Mouse (Mus musculus) hindbrain, postnatal 0 days (tissue): ENCODE measurements around the gene Grb10. TPM values are rescaled to one million over a fixed set of nuclear protein-coding genes. Genes with fewer than 3 reads are reported as not detected.
A peak's percentile ranks its signal among the peaks of the same experiment; 100 is the strongest.

ENCODE experiments used
- ATAC-seq: fragments of 200-750 bp; cut with Nextera tagmentation; 2 replicates; pipeline ENCODE4 v1.8.0; 2017; ENCODE audit warnings: mild to moderate bottlenecking, moderate TSS enrichment, moderate library complexity
- DNase-seq: peaks from one replicate; pipeline ENCODE4 v3.0.0-alpha.2; 2015; ENCODE audit warnings: low spot score
- H3K27ac ChIP-seq: fragments of 300-500 bp; sonication (generic); 2 replicates; pipeline ENCODE4 v1.5.1; 2014; ENCODE audit warnings: mild to moderate bottlenecking
- H3K27me3 ChIP-seq: fragments of 300-500 bp; sonication (generic); 2 replicates; pipeline ENCODE4 v1.6.1; 2014; ENCODE audit warnings: low read length, mixed read lengths; ENCODE audit not compliant: insufficient read depth
- H3K36me3 ChIP-seq: fragments of 300-500 bp; sonication (generic); 2 replicates; pipeline ENCODE4 v1.6.1; 2014; ENCODE audit warnings: low read length, mixed read lengths; ENCODE audit not compliant: insufficient read depth
- H3K4me1 ChIP-seq: fragments of 300-500 bp; sonication (generic); 2 replicates; pipeline ENCODE4 v1.6.1; 2014; ENCODE audit warnings: antibody characterized with exemption, low read length, mixed read lengths; ENCODE audit not compliant: insufficient read depth
- H3K4me2 ChIP-seq: fragments of 300-500 bp; sonication (generic); 2 replicates; pipeline ENCODE4 v1.6.1; 2014; ENCODE audit warnings: low read depth, mild to moderate bottlenecking, low read length, moderate library complexity, mixed read lengths
- H3K4me3 ChIP-seq: fragments of 300-500 bp; sonication (generic); 2 replicates; pipeline ENCODE4 v1.5.1; 2014; ENCODE audit warnings: low read length
- H3K9ac ChIP-seq: fragments of 300-500 bp; sonication (generic); replicated peaks from 2 replicates; pipeline ENCODE4 v1.6.1; 2014; ENCODE audit warnings: mild to moderate bottlenecking, low read length, moderate library complexity, mixed read lengths
- H3K9me3 ChIP-seq: fragments of 300-500 bp; sonication (generic); 2 replicates; pipeline ENCODE4 v1.6.1; 2016; ENCODE audit warnings: low read length, mixed read lengths
- CTCF ChIP-seq: IDR thresholded peaks from 2 replicates; pipeline ENCODE4 v1.5.1; 2016; ENCODE audit warnings: antibody characterized with exemption, control low read depth, low read depth
- WGBS: fragments of 180-500 bp; shearing (Covaris S2); extraction: QIAGEN DNeasy Blood & Tissue Kit; methylation state at CpG from one replicate; pipeline ENCODE4 v1.1.7; 2014; 5-methylcytosine and 5-hydroxymethylcytosine counted together
- polyA plus RNA-seq: library from polyadenylated mRNA; unstranded; fragments of >200 nt; fragmentation: Nextera tagmentation; extraction: Ambion mirVana; gene quantifications from 2 replicates; pipeline ENCODE4 v1.2.1, GENCODE M21; 2015
- total RNA-seq: library from RNA; depleted of rRNA; stranded (reverse); fragments of >200 nt; gene quantifications from 2 replicates; pipeline ENCODE4 v1.2.3, GENCODE M21; 2014

Grb10 gene
- total and polyA plus RNA-seq, 2 experiments from 2014 or later, result 48.7 to 111 TPM

DNA sequence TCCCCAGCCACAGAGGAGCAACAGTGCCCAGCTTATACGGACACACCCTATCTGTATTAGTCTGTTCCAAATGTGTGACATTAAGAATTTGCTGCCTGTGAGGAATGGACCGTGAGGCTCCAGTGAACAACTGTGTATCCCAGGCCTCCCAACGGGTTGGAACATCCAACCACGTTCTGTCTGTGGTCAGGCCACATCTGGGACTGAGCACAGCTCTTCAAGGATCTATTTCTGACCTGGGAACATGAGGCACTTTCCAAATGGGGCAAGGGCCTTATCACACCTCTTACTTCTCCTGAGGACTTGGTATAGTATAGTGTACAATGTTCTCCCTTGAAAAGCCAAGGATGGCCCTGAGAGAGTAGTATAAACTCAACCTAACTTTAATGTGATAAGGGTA lies 19.9 kb downstream of the Grb10 start:
- WGBS, result 87% methylated on average over 4 of the region's 4 CpGs
- H3K36me3 ChIP-seq, result no peaks in the 10 kb centered on the region; the same call in 1 of the 2 replicates
- 0 out of 2 replicates have a peak, but pooled peaks cover 7% of the 10 kb centered on the region for H3K27me3 ChIP-seq
- no peaks in the 10 kb centered on the region for H3K4me1 ChIP-seq
- H3K9me3 ChIP-seq, result 0 out of 2 replicates have a peak, but pooled peaks cover 5% of the 10 kb centered on the region
- H3K9ac ChIP-seq, result no peak overlapping the region
- ATAC-seq (no peak), DNase-seq (no peak)
- H3K4me2 ChIP-seq, result no peak overlapping the region
- TF ChIP-seq CTCF, result no peak
- H3K27ac ChIP-seq, result no peak overlapping the region
- no peak overlapping the region for H3K4me3 ChIP-seq

- Histone ChIP-seq H3K4me3 (no peak overlapping the region), H3K27ac (no peak overlapping the region), H3K27me3 (no peaks in the 10 kb centered on the region), H3K4me1 (no peaks in the 10 kb centered on the region), H3K36me3 (no peaks in the 10 kb centered on the region; the same call in 1 of the 2 replicates), H3K4me2 (no peak overlapping the region), H3K9me3 (0 out of 2 replicates have a peak, but pooled peaks cover 7% of the 10 kb centered on the region), H3K9ac (no peak overlapping the region)
- DNase-seq (no peak), ATAC-seq (no peak)
- TF ChIP-seq CTCF, result no peak
- WGBS, result 91% methylated on average over 3 of the region's 3 CpGs
Measured at GRCm38 (mm10) chr11:12010084-12010483, 28.4 kb downstream of the Grb10 start.

DNA sequence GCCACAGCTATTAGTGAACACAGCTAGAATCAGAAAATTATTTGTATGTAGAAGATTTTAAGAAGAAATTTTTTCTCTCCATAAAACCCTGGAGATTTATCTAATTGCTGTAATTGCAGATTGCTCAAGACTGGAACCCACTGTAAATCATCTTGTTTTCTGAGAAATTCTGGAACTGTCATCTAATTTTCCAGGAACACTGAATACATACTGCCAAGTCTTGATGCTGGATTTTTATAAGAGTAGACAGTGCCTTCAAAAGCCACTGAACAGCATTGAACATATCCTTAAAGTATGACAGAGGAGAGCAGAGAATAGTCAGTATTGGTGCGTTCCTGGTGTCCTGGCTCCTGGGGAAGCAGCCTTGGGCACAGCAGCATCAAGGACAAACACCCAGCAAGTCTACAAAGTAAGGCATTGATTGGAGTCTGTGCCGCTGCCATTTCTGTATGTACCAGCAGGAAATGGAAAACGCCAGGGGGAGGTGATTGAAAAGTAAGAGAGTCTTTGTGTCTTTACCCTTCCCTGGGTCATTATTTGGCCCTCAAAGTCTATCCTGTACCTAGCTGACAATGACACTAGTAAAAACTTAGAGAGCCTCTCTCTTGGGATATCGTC lies 38.1 kb downstream of the Grb10 start:
- Histone ChIP-seq H3K27me3 (no peaks in the 10 kb centered on the region), H3K4me1 (no peaks in the 10 kb centered on the region), H3K36me3 (no peaks in the 10 kb centered on the region), H3K27ac (no peak overlapping the region), H3K9ac (no peak overlapping the region), H3K4me3 (no peak overlapping the region), H3K4me2 (no peak overlapping the region), H3K9me3 (no peaks in the 10 kb centered on the region)
- DNase-seq, result no peak
- ATAC-seq, result no peak
- WGBS, result 87% methylated on average over 4 of the region's 4 CpGs
- TF ChIP-seq CTCF, result no peak

GRCm38 (mm10) chr11:11998881-11999280 lies 39.6 kb downstream of the Grb10 start:
- no peaks in the 10 kb centered on the region for H3K9me3 ChIP-seq
- H3K27ac ChIP-seq, result no peak overlapping the region
- H3K36me3 ChIP-seq, result no peaks in the 10 kb centered on the region
- H3K9ac ChIP-seq, result no peak overlapping the region
- TF ChIP-seq CTCF, result no peak
- H3K4me2 ChIP-seq, result no peak overlapping the region
- DNase-seq, result peak; percentile 20
- no peaks in the 10 kb centered on the region for H3K4me1 ChIP-seq
- H3K27me3 ChIP-seq, result no peaks in the 10 kb centered on the region
- no peak overlapping the region for H3K4me3 ChIP-seq
- 57% methylated on average over 3 of the region's 3 CpGs for WGBS
- ATAC-seq, result 0 out of 2 replicates have a peak, but pooled peaks have one; percentile 68

- ATAC-seq (peak; percentile 69), DNase-seq (peak; percentile 38)
- no peak for TF ChIP-seq CTCF
- H3K4me3 ChIP-seq, result no peak overlapping the region
- H3K4me2 ChIP-seq, result no peak overlapping the region
- H3K27me3 ChIP-seq, result no peaks in the 10 kb centered on the region
- H3K9ac ChIP-seq, result no peak overlapping the region
- H3K4me1 ChIP-seq, result no peaks in the 10 kb centered on the region
- H3K9me3 ChIP-seq, result no peaks in the 10 kb centered on the region
- no peaks in the 10 kb centered on the region for H3K36me3 ChIP-seq
- 29% methylated on average over 1 of the region's 1 CpGs for whole genome bisulfite sequencing
- no peak overlapping the region for H3K27ac ChIP-seq
Measured at GRCm38 (mm10) chr11:11997045-11997444, 41.4 kb downstream of the Grb10 start.

- no peak for DNase-seq
- 84% methylated on average over 1 of the region's 1 CpGs for WGBS
- no peaks in the 10 kb centered on the region for H3K36me3 ChIP-seq
- H3K9me3 ChIP-seq, result no peaks in the 10 kb centered on the region
- no peaks in the 10 kb centered on the region for H3K4me1 ChIP-seq
- ATAC-seq, result no peak
- H3K4me3 ChIP-seq, result no peak overlapping the region
- H3K27me3 ChIP-seq, result no peaks in the 10 kb centered on the region
- no peak for TF ChIP-seq CTCF
- H3K27ac ChIP-seq, result no peak overlapping the region
- no peak overlapping the region for H3K9ac ChIP-seq
- no peak overlapping the region for H3K4me2 ChIP-seq
Measured at GRCm38 (mm10) chr11:11995371-11995770, 43.1 kb downstream of the Grb10 start.

- Histone ChIP-seq H3K4me2 (no peak overlapping the region), H3K27me3 (no peaks in the 10 kb centered on the region), H3K9ac (no peak overlapping the region), H3K36me3 (no peaks in the 10 kb centered on the region), H3K27ac (no peak overlapping the region), H3K9me3 (no peaks in the 10 kb centered on the region; the same call in 1 of the 2 replicates), H3K4me1 (no peaks in the 10 kb centered on the region), H3K4me3 (no peak overlapping the region)
- 81% methylated on average over 5 of the region's 5 CpGs for WGBS
- TF ChIP-seq CTCF, result no peak
- no peak for DNase-seq
- no peak for ATAC-seq
Measured at GRCm38 (mm10) chr11:11993807-11994206, 44.7 kb downstream of the Grb10 start.
